Mouse (Mus musculus): ENCODE measurements at regions not wholly inside any gene's neighbourhood (a gene's known extent, or its start where the extent isn't known, plus 50 kb on each side); places are given as distances from the start of the nearest gene placed in this dataset.

- no peak for DNase-seq (ENCODE audit: low spot score in 2 of 2)
These were observed 410.6 kb upstream of the Tenm3 start for GRCm38 (mm10) chr8:49254311-49254828.

GRCm38 (mm10) chr8:49243002-49243401 lies 399.3 kb upstream of the Tenm3 start:
- DNase-seq (ENCODE audit: low spot score in 2 of 2), result no peak

- DNase-seq (ENCODE audit: low spot score in 2 of 2), result no peak
These were observed 393.0 kb upstream of the Tenm3 start for GRCm38 (mm10) chr8:49236822-49237071.

GRCm38 (mm10) chr8:49236021-49236821 lies 392.5 kb upstream of the Tenm3 start:
- DNase-seq (ENCODE audit: low spot score in 2 of 2), result no peak

- no peak for DNase-seq (ENCODE audit: low spot score in 2 of 2)
These were observed 380.2 kb upstream of the Tenm3 start for GRCm38 (mm10) chr8:49223841-49224420.

- no peak for DNase-seq (ENCODE audit: low spot score in 2 of 2)
These were observed 351.5 kb upstream of the Tenm3 start for GRCm38 (mm10) chr8:49195333-49195640.

- DNase-seq (ENCODE audit: low spot score in 2 of 2), result no peak
These were observed 351.0 kb upstream of the Tenm3 start for GRCm38 (mm10) chr8:49194592-49195332.

- DNase-seq (ENCODE audit: low spot score in 2 of 2), result no peak
These were observed 343.1 kb upstream of the Tenm3 start for GRCm38 (mm10) chr8:49186853-49187252.

- DNase-seq (ENCODE audit: low spot score in 2 of 2), result no peak
These were observed 331.6 kb upstream of the Tenm3 start for GRCm38 (mm10) chr8:49175386-49175785.

- no peak for DNase-seq (ENCODE audit: low spot score in 2 of 2)
These were observed 331.2 kb upstream of the Tenm3 start for GRCm38 (mm10) chr8:49174956-49175355.

- DNase-seq (ENCODE audit: low spot score in 2 of 2), result no peak
These were observed 315.6 kb upstream of the Tenm3 start for GRCm38 (mm10) chr8:49159318-49159717.

GRCm38 (mm10) chr8:49158201-49158600 lies 314.4 kb upstream of the Tenm3 start:
- DNase-seq (ENCODE audit: low spot score in 2 of 2), result no peak

- DNase-seq (ENCODE audit: low spot score in 2 of 2), result no peak
These were observed 292.8 kb upstream of the Tenm3 start for GRCm38 (mm10) chr8:49136503-49137044.

GRCm38 (mm10) chr8:49109095-49109494 lies 265.3 kb upstream of the Tenm3 start:
- no peak for DNase-seq (ENCODE audit: low spot score in 2 of 2)

- no peak for DNase-seq (ENCODE audit: low spot score in 2 of 2)
These were observed 264.9 kb upstream of the Tenm3 start for GRCm38 (mm10) chr8:49108665-49109064.

- DNase-seq (ENCODE audit: low spot score in 2 of 2), result no peak
These were observed 262.8 kb upstream of the Tenm3 start for GRCm38 (mm10) chr8:49106531-49106930.

- DNase-seq (ENCODE audit: low spot score in 2 of 2), result no peak
These were observed 257.4 kb upstream of the Tenm3 start for GRCm38 (mm10) chr8:49101156-49101555.

- no peak for DNase-seq (ENCODE audit: low spot score in 2 of 2)
These were observed 240.6 kb upstream of the Tenm3 start for GRCm38 (mm10) chr8:49084191-49084875.

- no peak for DNase-seq (ENCODE audit: low spot score in 2 of 2)
These were observed 225.7 kb upstream of the Tenm3 start for GRCm38 (mm10) chr8:49069451-49069850.

- DNase-seq (ENCODE audit: low spot score in 2 of 2), result no peak
These were observed 219.5 kb upstream of the Tenm3 start for GRCm38 (mm10) chr8:49063256-49063655.

- no peak for DNase-seq (ENCODE audit: low spot score in 2 of 2)
These were observed 199.5 kb upstream of the Tenm3 start for GRCm38 (mm10) chr8:49043236-49043635.

Measured in adrenal gland, adult 18-20 months (tissue).